Mouse (Mus musculus): ENCODE measurements around the gene Ptch1. TPM values are rescaled to one million over a fixed set of nuclear protein-coding genes. Genes with fewer than 3 reads are reported as not detected.
A peak's percentile ranks its signal among the peaks of the same experiment; 100 is the strongest.

Gene Ptch1
- total RNA-seq, 2 experiments from 2014 or later: 38.7 to 55.2 TPM

DNA sequence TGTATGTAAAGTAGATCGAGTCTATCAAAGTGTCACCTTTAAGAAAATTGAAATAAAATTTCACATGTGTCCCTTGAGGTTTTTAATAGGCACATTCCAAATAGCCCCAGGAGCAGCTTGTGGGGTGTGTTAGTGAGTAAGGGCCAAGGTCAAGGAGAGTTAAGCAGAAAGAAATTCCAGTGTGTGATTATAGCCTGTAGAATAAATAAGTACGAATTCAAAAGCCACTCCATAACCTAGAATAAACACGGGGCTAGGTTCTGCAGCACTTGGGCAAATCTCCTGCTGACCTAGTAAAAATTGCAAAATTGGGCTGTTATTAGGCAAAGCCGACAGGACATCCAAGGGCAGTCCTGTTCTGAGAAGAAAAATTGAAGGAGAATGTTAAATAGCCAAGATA lies 38.4 kb downstream of the Ptch1 start:
- DNase-seq: no peak

- DNase-seq: no peak
Observed at GRCm38 (mm10) chr13:63530857-63531256, 42.5 kb downstream of the Ptch1 start.

- DNase-seq: no peak
Observed at GRCm38 (mm10) chr13:63530371-63530764, 43.0 kb downstream of the Ptch1 start.

DNA sequence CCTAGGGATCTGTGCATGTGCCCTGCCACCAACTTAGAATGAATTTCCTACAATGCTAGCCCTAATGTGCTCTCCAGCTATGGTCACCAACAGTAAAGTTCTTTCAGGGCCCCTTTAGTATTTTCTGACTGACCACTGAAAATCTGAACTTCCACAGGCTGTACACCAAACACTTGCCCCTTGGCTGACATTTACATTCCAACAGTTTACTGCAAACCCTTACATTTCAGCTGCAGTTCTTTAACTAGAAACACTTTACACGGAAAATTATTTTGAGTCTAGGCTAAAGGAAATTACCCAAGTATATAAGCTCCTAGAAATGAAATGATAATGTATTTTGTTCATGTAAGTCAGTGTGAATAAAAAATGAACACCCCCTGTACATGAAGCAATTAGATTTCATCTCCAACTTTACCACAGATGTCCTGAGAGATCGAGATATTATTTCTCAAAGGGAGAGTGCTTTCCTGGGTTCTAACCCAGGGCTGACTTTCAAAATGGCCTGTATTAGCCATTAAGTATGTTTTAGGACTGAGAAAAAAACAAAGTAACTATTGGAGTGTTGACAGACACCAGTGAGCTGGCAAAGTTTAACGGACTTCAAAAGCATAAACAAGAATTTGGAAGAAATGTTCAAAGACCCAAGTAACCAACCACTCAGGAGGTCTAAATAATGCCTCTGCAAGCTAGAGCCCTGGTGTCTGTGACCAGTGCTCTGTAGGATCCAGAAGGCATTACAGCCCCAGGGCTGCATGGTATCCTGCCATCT lies 43.6 kb downstream of the Ptch1 start:
- DNase-seq: no peak

GRCm38 (mm10) chr13:63528852-63529251 lies 44.5 kb downstream of the Ptch1 start:
- DNase-seq: no peak

GRCm38 (mm10) chr13:63528164-63528675 lies 45.2 kb downstream of the Ptch1 start:
- no peak for DNase-seq

DNA sequence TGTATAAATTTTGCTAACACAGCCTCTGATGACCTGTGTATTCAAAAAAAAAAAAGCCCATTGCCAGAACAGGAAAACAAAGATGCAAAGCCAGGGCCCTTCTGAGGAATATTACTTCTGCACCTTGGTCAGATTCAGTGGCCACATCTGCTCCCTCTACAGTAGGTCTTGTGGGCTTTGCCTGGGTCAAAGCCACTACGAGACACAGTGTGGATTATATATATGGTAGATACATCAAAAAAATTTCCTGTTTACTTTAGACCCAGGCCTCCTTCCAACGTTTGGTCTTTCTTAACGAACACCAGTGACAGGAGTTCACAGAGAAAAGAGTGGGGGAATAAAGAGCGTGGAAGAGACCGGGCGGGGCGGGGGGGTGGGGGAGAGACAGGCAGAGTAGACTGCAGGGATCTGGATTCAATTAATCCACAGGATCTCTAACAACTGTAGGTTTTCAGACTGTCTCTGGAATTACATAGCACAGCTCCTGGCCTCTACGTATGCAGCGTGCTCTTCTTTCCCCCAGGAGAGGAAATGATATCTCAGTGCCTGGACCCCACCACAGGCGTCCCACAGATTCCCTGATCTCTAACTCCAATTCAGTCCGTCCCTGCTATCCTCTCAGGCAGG lies 47.7 kb downstream of the Ptch1 start:
- DNase-seq: no peak

DNA sequence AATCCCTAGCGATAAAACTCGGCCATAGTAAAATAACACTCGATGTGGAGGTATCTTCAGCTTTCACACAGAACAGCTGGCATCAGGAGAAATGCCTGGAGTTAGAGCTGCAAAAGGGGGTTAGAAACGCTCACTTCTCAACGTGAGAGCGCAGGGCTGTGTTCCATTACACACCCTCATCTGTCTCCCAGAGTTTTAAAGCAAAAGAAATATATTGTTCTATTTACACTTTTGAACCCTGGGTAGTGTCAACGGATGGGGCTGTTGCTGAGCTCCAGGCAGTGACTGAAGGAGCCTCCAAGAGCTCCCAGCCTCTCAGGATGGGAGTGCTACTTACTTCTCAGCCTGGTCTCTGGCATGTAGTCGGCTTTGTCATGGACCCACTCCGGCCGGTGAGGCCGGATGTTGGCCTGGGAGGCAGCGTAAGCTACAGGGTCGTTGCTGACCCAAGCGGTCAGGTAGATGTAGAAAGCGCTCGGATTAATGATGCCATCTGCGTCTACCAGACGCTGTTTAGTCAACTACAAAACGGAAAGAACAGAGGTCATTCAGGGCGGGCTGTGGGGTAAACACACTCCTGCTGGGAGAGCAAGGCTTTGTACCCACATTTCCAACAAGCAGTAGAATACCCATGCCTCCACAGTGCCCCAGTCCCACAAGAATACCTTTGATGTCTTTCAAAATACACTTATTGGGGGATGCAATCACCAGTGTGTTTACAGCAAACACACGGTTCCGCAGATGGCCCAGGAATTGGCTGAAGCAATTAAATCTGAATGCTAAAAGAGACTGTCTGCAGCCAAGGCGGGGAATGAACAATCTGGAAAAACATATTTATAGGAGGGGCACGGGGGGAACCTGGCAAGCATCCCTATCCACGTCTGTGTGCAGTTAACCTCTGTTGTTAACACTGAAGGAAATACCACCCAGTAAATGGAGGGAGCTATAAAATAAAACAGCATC lies 48.5 kb downstream of the Ptch1 start:
- no peak for DNase-seq

DNA sequence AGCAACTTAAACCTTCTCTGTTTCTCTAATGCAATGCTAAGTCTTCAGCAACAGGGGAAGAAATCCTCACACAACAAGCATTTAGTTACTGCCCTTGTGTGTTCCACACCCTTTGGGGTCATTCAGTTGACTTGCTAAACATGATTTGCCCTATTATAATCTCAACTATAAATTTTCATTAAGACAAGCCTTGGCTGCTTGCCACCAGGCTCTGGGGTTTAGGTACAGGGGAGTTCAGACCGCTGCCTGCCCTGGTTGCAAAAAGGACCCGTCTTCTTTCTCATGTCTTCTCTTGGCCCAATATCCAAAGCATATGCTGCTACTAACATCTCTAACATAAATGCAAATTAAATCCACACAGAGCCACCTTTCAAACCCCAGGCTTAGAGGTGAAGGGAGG lies 49.3 kb downstream of the Ptch1 start:
- peak; percentile 44 for DNase-seq

- no peak for DNase-seq
Observed at GRCm38 (mm10) chr13:63522832-63523231, 50.6 kb downstream of the Ptch1 start.

DNA sequence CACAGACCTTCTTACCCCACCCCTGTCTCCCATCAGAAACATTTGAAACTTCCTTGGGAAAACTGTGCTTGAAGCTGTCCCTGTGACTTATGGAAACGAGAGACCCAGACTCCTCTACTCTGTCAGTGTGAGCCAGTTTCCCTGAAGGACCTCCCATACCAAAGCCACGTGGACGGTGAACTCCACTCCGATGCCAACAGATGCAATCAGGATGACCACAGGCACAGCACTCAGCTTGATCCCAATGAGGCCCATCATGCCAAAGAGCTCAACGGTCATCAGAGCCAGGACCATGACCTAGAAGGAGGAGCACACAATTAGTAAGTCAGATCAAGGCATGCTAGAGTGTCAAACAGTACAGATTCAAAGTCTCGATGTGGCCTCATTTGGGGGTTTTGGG lies 53.3 kb downstream of the Ptch1 start:
- no peak for DNase-seq

DNA sequence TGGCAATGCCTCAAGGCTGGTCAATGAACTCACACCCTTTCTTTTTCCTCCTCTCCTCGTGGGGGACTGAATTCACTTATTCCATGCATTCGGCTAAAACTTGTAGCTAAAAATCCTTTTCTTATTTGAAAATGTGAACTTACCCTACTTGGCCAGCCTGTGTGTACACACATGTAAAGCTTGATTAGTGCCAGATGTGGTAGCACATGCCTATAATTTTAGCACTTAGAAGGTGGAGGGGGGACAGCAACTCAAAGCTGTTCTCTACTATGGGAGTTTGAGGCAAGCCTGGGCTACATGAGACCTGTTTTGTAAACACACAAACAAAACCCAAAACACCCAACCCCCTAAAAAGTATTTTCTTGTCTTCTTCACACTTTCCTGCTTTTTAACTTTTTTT lies 56.9 kb downstream of the Ptch1 start:
- DNase-seq: no peak

- DNase-seq: no peak
Observed at GRCm38 (mm10) chr13:63515542-63515941, 57.9 kb downstream of the Ptch1 start.

DNA sequence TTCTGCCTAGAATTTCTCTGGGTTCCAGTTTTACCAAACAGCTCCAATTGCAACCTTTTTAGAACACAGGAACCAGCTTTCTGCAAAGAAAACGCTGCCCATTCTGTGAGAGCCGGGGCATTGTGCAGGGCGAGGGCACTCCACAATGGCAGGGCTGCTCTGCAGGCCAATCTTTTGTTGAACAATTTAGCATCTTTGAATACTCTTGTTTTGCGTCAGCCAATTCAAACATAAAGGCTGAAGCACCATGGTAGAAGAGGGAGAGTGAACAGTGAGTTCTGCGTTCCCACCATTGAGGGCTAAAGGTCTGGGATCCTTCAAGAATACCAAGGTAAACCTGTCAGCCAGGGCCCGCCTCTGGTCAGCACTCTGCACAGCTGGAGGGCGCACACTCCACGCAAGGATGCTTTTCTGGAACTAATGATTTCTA lies 58.5 kb downstream of the Ptch1 start:
- DNase-seq: no peak

- peak; percentile 49 for DNase-seq
Observed at GRCm38 (mm10) chr13:63513374-63514098, 59.9 kb downstream of the Ptch1 start.

DNA sequence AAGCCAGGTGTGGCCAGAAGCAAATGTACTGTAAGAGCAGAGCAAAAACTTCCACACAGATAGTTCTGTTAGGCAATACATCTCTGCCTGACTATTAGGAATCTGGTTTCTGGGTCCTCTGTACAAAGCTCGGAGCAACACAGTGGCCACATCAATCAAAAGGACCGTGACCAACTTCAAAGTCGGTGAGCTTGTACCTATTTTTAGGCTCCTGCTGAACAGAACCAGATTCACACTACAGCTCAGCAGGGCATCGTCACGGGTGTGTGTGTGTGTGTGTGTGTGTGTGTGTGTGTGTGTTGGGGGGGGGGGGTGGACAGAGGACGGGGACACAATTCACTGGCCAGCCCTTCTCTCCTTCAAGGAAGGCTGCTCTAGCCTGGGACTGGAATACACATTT lies 61.0 kb downstream of the Ptch1 start:
- peak; percentile 21 for DNase-seq

GRCm38 (mm10) chr13:63507821-63508220 lies 65.6 kb downstream of the Ptch1 start:
- DNase-seq: no peak

DNA sequence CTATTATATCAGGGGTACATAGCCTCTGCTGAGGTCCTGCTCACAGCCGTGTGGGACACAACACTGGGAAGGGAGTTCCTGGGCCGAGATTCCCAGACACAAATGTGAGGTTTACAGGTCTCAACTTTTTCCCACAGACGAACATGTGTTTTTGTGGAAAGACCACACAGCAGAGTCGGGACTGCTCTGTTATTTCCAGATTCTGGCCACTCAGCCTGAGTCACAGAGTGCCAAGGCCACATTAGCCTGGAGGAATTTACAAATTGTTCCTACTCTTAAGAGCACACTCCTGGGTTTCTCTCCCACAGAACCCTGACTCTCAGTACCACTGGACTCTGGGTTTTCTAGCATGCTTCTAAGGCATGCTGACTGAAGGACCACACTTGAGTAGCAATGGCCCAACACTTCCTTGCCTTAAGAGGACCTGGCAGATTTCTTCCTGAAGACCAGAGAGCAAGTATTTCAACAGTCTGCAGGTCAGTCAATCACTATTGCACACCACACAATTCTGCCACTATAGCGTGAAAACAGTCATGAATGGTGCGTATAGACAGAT lies 66.3 kb downstream of the Ptch1 start:
- DNase-seq: peak; percentile 41

- DNase-seq: no peak
Observed at GRCm38 (mm10) chr13:63506364-63506763, 67.0 kb downstream of the Ptch1 start.

- no peak for DNase-seq
Observed at GRCm38 (mm10) chr13:63502391-63502790, 71.0 kb downstream of the Ptch1 start.

DNA sequence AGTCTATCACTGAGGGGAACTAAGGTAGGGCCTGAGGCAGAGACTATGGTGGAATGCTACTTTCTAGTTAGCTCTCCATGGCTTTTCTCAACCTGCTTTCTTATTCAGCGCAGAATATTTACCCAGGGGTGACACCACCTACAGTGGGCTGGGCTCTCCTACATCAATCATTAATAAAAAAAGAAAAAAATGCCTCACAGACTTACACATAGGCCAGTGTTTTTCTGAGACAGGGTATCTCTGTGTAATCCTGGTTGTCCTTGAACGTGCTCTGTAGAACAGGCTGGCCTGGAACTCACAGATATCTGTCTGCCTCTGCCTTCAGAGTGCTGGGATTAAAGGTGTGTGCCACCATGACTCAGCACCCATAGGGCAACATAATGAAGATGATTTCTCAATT lies 73.9 kb downstream of the Ptch1 start:
- DNase-seq: no peak
